Mouse (Mus musculus): ENCODE data around the gene Crybg1.

DNA sequence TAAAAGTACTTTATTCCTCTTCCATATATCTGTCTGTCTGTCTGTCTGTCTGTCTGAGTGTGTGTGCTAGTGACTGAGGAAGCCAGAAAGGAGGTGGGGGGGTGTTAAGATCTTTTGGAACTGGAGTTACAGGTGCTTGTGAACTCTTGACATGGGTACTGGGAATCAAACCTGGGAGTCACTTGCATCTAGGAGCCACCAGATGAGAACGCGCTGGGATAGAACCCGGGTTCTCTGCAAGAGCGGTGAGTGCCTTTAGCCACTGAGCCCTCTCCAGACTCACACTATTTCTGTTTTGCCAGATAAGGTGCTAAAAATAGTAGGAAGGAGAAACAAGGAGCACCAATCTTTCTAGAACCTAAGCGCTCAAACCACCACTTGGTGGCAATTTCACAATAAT is 31.9 kb downstream of the Crybg1 start:
- TF ChIP-seq ZNF384 (IDR thresholded peaks at IDR 0.05; ENCODE audit: low read depth, low read length), result no peak
- no peak for TF ChIP-seq CHD2 (IDR thresholded peaks at IDR 0.05; ENCODE audit: low read depth, low read length)
- TF ChIP-seq ZC3H11A (IDR thresholded peaks at IDR 0.05; ENCODE audit: borderline replicate concordance, low read depth, low read length), result no peak
